Mouse (Mus musculus) liver, adult (tissue): ENCODE measurements around the gene Bcl2l12.

ENCODE experiments used
- GATA4 ChIP-seq: IDR thresholded peaks from 2 replicates; pipeline ENCODE4 v1.6.1; 2014; ENCODE audit warnings: mild to moderate bottlenecking, low read length; ENCODE audit not compliant: insufficient replicate concordance

Gene Bcl2l12

DNA sequence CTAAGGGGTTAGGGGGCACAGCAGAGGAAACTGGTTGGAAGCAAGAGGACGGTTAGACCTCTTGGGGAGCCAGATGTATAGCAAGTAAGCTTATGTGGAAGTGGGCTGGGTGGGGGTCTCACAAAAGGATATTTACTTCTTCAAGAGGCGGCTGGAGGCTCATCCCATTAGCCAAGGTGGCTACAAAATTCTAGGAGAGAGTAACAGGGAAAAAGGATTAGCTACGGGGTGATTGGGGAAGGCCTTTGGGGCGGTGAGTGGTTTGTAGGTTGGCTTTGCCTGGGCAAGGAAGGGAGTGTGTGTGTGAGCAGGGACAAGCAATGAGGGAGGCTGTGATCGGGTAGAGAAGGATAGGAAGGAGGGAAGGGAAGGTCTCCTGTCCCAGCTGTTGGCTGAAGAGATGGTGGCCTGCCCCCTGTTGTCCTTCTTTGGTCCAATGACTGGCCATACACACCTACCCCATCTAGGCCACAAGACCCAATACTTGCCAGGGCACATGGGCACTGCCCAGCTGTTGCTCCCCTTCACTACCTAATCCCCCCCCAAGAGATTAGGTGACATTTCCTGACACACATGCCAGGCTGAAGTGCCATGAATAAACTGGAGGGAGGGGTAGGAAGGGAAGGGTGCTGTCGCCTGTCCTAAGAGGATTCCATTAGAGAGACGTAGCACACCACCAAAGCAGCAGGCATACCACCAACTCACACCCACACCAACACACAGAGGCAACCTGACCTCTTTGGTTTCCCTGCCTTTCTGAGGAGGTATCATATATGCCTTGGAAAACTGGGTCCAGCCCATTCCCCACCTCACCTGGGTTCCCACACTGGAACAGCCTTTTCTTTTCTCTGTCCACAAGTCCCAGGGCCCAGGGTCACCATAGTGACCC, 14.3 kb downstream of the Bcl2l12 start:
- no peak for TF ChIP-seq GATA4

DNA sequence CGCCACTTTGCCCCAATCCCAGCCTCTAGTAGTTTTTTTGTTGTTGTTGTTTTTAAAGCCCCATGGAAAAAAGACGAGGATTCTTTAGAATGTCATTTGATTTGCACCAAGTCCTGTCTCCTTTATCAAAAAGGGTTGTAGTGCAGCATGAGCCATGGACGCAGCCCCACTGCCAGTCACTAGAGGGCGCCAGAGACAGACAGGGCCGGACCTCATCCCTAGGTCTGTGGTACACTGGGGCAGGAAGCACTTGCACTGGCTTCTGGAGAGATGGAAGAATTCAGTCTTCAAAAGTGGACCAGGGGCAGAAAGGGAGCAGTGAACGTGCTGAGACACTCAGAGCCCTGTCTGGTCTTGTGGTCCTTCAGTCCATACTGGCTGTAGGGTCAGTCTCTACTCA, 15.4 kb downstream of the Bcl2l12 start:
- TF ChIP-seq GATA4 = no peak

DNA sequence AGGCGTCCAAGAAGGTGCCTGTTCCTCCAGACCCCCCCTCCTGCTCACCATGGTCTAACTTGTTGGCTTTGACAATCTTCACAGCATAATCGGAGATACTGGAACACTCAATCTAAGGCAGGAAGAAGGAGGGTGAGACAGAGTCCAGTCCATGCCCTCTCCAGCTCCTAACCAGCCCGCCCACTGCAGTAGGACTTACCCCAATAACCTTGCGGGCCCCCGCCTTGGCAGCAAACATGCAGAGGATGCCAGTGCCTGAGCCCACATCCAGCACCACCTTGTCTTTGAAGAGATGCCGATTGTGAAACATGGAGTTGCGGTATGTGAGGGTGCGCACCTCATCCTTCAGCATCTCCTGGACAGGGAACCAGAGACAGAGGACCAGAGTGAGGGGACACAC, 17.0 kb downstream of the Bcl2l12 start:
- TF ChIP-seq GATA4 = no peak

DNA sequence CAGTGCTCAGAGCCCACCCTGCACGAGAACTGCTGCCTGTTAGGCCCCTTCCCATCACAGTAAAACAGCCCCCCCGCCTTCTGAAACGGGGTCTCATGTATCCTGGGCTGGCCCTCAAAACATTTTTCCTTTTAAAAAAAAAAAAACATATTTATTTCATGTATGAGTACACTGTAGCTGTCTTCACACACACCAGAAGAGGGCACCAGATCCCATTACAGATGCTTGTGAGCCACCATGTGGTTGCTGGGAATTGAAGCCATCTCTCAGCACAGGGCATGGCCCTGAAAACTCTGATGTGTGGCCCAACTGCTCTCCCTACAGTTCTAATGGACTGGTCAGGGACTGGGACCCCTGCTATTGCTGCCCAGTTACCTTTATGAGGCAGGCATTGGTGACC, 20.2 kb downstream of the Bcl2l12 start:
- no peak for TF ChIP-seq GATA4

DNA sequence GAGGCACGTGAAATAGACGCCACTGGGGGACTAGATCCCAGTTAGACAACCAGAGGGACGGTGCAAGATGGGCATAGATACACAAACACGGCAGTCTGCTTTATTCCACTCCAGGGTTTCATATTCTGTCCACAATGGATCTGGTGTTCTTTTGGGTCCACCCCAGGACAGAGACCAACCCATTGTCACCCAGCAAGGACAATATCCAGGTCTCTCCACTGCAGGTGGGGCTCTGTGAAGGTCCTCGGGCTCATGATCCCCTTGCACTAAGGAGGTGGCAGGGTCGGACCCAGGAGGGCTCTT, 23.4 kb downstream of the Bcl2l12 start:
- no peak for TF ChIP-seq GATA4

DNA sequence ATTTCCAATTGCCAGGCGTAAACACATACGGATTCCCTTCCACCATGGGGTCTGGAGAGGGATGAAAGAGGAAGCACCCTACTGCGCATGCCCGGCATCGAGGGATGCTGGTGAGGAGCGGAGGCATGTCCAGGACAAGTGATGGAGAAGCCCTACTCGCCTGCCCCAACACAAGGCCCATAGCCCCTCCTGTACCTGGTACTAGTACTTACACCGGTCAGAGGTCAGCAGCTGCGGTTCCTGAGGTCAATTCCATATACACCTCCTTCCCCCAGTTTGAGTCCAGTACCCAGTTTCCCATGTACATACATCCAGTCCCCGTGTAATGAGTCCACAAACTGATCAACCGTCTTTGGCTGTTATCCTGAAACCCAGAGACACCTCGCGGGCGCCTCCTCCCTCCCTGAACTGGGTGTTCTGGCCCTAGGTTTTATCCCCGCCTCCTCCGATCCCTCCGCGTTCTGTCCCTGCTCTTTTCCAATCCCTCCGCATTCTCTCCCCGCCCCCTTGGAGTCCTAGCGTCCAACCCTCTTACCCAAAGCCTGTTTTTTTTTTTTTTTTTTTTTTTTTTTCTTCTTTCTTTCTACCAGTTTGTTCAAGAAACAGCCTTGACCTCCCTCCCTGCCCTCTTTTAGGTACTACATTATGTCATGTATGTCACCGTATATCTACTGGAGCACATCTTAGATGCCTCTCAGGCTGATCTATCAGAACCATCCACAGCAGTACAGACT, 24.0 kb downstream of the Bcl2l12 start, which contains the start of gene Cpt1c:
Cpt1c (minus strand) TSS at position 469 of the 734 bp plus-strand sequence.
- no peak for TF ChIP-seq GATA4

DNA sequence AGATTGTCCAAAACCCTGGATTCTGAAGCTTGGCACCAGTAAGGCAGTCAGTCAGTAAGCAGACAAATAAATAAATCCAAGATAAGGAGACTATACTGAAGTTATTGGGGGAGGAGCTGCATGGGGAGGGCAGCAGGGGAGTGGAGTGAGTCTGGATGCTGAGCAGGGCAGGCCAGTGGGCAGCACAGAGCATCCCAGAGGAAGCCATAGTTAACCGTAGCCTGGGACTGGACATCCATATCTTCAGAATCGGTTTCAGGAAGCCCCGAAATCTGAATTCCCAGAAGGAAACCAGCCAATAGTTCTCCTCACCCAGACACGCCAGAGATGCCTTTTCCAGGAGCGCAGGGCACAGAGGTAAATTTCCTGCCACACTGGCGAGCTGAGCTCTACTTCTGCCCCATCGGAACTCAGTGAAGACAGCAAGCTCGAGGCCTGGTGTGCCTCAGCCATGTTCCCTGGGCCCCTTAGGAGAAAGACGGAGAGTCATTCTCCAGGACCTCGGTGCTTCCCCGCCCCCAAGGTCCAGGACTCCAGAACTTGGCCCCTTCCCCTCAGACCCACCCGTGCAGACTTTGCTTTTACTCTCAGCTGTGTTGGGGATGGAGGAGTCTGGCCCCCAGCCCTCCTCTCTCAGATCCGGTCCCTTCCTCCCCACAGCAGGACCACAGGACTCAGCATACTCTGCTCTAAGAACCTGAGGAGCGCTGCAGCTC, 24.9 kb downstream of the Bcl2l12 start:
- TF ChIP-seq GATA4 = no peak

DNA sequence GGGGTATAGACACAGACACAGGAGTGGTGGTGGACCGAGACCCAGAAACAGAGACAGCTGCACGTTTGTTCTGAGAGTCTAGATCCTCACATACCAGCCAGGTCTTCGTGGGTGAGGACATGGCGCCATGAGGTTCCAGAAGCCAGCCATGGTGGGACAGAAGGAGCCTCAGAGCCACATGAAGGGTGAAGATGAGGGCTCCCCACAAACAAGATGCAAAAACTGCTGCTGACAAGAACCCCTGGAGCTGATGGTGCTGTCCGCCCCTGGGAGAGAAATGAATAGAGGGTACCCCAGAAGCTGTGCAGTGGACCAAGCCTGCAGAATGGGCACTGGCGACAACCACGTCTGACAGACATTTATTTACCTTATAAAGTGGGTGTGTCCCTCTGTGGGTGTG, 27.4 kb downstream of the Bcl2l12 start:
- no peak for TF ChIP-seq GATA4

DNA sequence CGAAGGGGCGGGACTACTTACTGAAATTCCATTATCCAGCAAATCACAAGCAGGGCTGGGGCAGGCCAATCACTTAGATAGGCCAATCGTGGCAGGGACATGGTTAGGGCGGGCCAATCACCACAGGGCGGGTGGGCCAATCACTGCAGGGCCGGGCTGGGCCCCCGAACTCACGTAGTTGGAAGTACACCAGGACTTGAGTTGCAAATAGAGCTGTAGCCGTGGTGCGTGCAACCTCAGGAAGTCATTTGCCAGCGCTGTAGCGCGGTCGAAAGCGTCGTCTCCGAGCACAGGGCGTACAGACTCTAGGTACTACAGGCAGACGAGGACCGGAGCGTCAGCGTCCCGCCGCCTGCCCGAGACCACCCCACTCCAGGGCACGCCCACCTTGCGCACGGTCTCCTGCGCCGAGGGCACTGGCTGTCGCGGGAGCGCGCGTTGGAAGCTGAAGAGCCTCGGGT, 28.3 kb downstream of the Bcl2l12 start:
- no peak for TF ChIP-seq GATA4

DNA sequence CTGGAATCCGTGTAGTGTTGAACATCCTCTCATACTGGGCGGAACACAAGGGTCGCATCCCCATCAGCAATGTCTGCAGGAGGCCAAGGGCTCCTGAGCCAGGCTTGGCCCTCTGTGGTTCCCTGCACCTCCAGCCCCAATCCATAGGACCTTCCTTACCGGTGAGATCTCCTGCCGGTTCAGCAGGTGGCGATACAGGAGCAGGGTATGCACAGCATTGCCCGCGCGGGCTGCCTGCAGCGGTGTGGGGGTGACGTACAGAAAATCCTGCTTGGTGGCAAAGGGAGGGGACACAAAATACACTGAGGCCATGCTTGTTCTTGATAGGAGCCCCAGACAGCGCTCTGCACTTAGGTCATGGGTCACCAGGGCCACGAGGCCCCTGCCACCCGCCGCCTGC, 31.9 kb downstream of the Bcl2l12 start:
- TF ChIP-seq GATA4 = no peak

DNA sequence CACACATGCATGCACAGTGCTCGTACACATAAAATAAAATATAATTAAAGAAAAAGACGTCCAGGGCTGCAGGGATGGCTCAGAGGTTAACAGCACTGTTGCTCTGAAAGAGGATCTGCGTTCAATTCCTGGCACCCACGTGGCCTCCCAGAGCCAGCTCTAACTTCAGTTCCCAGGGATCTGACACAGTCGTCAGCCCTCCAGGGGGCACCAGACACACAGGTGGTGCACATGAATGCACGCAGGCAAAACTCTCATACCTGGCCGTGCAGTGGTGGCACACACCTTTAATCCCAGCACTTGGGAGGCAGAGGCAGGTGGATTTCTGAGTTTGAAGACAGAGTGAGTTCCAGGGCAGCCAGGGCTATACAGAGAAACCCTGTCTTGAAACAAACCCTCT, 32.5 kb downstream of the Bcl2l12 start:
- TF ChIP-seq GATA4 = no peak

DNA sequence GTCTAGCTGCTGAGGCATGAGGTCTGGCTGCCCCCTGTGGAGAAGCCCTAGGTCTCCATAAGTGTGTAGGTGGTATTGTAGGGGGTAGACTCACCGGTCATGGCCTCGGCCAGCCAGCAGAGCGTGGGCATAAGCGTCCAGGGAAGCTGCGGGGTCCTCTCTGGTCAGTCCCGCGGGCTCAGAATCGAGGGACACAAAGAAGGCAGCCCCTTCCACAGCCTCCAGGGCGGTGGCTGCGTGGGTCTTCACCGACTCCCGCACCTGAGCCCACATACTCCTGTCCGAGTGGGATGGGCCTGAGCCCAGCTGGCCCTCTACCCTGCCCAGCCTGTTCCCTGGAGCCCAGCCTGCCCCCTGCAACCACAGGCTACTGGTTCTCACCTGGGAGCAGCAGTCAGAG, 33.5 kb downstream of the Bcl2l12 start:
- TF ChIP-seq GATA4 = no peak

DNA sequence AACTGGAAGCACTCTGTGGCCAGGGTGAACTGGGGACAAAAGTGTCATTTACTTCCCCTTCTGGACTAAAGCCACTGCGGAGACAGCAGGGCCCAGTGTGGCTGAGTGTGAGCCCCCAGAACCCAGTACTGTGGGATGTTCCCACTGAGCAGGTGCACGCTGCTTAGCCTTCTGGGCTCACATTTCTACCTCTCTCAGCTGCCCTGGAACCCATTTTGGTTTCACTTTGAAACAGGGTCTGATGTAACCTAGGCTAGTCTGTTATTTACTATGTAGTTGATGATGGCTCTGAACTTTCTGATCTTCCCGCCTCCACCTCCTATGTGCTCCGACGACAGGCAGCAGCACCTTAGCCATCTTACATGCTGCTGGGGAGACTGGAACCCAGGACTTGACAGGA, 35.7 kb downstream of the Bcl2l12 start:
- no peak for TF ChIP-seq GATA4

DNA sequence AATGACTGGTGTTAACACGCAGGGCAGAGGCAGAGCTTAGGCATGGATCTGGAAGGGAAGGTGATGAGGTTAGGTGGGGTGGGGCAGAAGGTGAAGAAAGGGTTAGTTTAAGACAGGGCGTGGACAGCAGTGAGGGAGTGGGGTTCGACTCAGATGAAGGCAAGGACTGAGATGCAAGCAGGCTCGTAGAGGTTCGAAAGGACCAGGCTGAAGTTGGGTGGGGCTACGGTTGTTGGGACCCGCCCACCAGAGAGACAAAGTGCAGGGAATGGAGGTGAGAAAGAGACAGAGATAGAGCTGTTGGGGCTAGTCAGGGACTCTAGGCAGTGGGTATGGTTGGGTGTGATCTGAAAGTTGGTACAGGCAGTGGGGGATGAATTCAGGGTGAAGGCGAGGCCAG, 36.2 kb downstream of the Bcl2l12 start:
- no peak for TF ChIP-seq GATA4

DNA sequence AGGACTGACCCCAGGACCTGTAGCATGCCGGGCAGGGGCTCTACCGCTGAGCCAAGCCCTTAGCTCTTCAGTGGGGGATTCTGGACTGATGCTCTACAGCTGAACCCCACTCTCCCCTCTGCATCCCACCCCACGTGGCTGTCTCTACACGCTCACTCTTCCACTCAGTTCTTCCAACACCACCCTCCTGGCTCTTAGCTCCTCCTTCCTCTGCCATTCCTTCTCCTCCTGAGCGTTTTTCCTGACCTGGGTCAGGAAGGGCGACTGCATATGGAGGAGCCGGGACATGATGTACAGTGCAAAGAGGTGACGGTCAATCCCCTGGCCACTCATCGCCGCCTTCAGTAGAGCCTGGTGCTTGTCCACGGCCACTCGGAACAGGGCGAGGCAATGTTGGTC, 38.0 kb downstream of the Bcl2l12 start:
- TF ChIP-seq GATA4 = no peak
